Mouse (Mus musculus): ENCODE data around the gene Spata21. TPM values are rescaled to one million over a fixed set of nuclear protein-coding genes. Genes with fewer than 3 reads are reported as not detected.
"Not testable (repeated sequence)": the region's sequence is repeated elsewhere in the genome, so short reads cannot be mapped to it uniquely, and the experiment has no call there.

Spata21 gene
- polyA plus RNA-seq, 1 experiment from 2014 or later: not detected

- not testable (repeated sequence) for H3K27me3 ChIP-seq (replicated peaks; ENCODE audit: control insufficient read depth, insufficient read depth, low read length); DNase-seq (ENCODE audit: low spot score); H3K36me3 ChIP-seq (ENCODE audit: control insufficient read depth, insufficient read depth, low read length); H3K9me3 ChIP-seq (ENCODE audit: control insufficient read depth, low read length); ATAC-seq (ENCODE audit: low read depth); H3K9ac ChIP-seq (ENCODE audit: low read depth, low read length)
- peak overlapping the region; percentile 96; the same call in 1 of the 2 replicates for H3K27ac ChIP-seq (replicated peaks; ENCODE audit: low read depth, low read length)
- H3K4me1 ChIP-seq (ENCODE audit: control insufficient read depth, insufficient read depth, low read length): peaks cover 35% of the 10 kb centered on the region
- peak overlapping the region; percentile 71 for H3K4me2 ChIP-seq (ENCODE audit: low read depth, low read length)
- peak overlapping the region; percentile 69; the same call in 1 of the 2 replicates for H3K4me3 ChIP-seq (ENCODE audit: low read depth, low read length)
- 76% methylated on average over 1 of the region's 3 CpGs for WGBS
These were observed 49.6 kb downstream of the Spata21 start for GRCm38 (mm10) chr4:141137740-141138139.

GRCm38 (mm10) chr4:141138425-141139115 lies 50.4 kb downstream of the Spata21 start:
- H3K9ac ChIP-seq (ENCODE audit: low read depth, low read length): peak overlapping the region; percentile 80
- H3K27ac ChIP-seq (replicated peaks; ENCODE audit: low read depth, low read length): peak overlapping the region; percentile 96
- DNase-seq (ENCODE audit: low spot score): peak; percentile 78
- peak; percentile 2; the same call in 1 of the 2 replicates for ATAC-seq (ENCODE audit: low read depth)
- peak overlapping the region; percentile 69 for H3K4me3 ChIP-seq (ENCODE audit: low read depth, low read length)
- peak overlapping the region; percentile 71 for H3K4me2 ChIP-seq (ENCODE audit: low read depth, low read length)
- H3K27me3 ChIP-seq (replicated peaks; ENCODE audit: control insufficient read depth, insufficient read depth, low read length): no peaks in the 10 kb centered on the region
- H3K4me1 ChIP-seq (ENCODE audit: control insufficient read depth, insufficient read depth, low read length): peaks cover 35% of the 10 kb centered on the region
- H3K36me3 ChIP-seq (ENCODE audit: control insufficient read depth, insufficient read depth, low read length): no peaks in the 10 kb centered on the region
- H3K9me3 ChIP-seq (ENCODE audit: control insufficient read depth, low read length): no peaks in the 10 kb centered on the region
- WGBS: 1% methylated on average over 29 of the region's 29 CpGs

- H3K4me1 ChIP-seq (ENCODE audit: control insufficient read depth, insufficient read depth, low read length): peaks cover 31% of the 10 kb centered on the region
- H3K36me3 ChIP-seq (ENCODE audit: control insufficient read depth, insufficient read depth, low read length): no peaks in the 10 kb centered on the region
- 1% methylated on average over 59 of the region's 63 CpGs for WGBS
- DNase-seq (ENCODE audit: low spot score) (peak; percentile 99), ATAC-seq (ENCODE audit: low read depth) (peak; percentile 95)
- H3K27me3 ChIP-seq (replicated peaks; ENCODE audit: control insufficient read depth, insufficient read depth, low read length): no peaks in the 10 kb centered on the region
- H3K4me2 ChIP-seq (ENCODE audit: low read depth, low read length): peak within 1 kb of the TSS; percentile 71
- peak within 1 kb of the TSS; percentile 69 for H3K4me3 ChIP-seq (ENCODE audit: low read depth, low read length)
- peak within 1 kb of the TSS; percentile 80 for H3K9ac ChIP-seq (ENCODE audit: low read depth, low read length)
- no peaks in the 10 kb centered on the region for H3K9me3 ChIP-seq (ENCODE audit: control insufficient read depth, low read length)
- H3K27ac ChIP-seq (replicated peaks; ENCODE audit: low read depth, low read length): peak within 1 kb of the TSS; percentile 96
These were observed 51.2 kb downstream of the Spata21 start, which contains the start of gene Szrd1 for GRCm38 (mm10) chr4:141139116-141139970. Szrd1 (minus strand) TSS chr4:141139775.

GRCm38 (mm10) chr4:141140354-141140753 lies 52.2 kb downstream of the Spata21 start:
- DNase-seq (ENCODE audit: low spot score); ATAC-seq (ENCODE audit: low read depth); H3K4me2 ChIP-seq (ENCODE audit: low read depth, low read length); H3K9me3 ChIP-seq (ENCODE audit: control insufficient read depth, low read length); H3K4me3 ChIP-seq (ENCODE audit: low read depth, low read length); H3K27me3 ChIP-seq (replicated peaks; ENCODE audit: control insufficient read depth, insufficient read depth, low read length); H3K9ac ChIP-seq (ENCODE audit: low read depth, low read length); H3K36me3 ChIP-seq (ENCODE audit: control insufficient read depth, insufficient read depth, low read length); H3K27ac ChIP-seq (replicated peaks; ENCODE audit: low read depth, low read length): not testable (repeated sequence)
- H3K4me1 ChIP-seq (ENCODE audit: control insufficient read depth, insufficient read depth, low read length): peaks cover 21% of the 10 kb centered on the region
- WGBS: 85% methylated on average over 9 of the region's 9 CpGs

GRCm38 (mm10) chr4:141140967-141141366 lies 52.8 kb downstream of the Spata21 start:
- Histone ChIP-seq H3K4me1 (ENCODE audit: control insufficient read depth, insufficient read depth, low read length) (peaks cover 20% of the 10 kb centered on the region), H3K27ac (replicated peaks; ENCODE audit: low read depth, low read length) (no peak overlapping the region), H3K36me3 (ENCODE audit: control insufficient read depth, insufficient read depth, low read length) (no peaks in the 10 kb centered on the region), H3K9ac (ENCODE audit: low read depth, low read length) (no peak overlapping the region), H3K4me3 (ENCODE audit: low read depth, low read length) (no peak overlapping the region), H3K27me3 (replicated peaks; ENCODE audit: control insufficient read depth, insufficient read depth, low read length) (no peaks in the 10 kb centered on the region), H3K9me3 (ENCODE audit: control insufficient read depth, low read length) (no peaks in the 10 kb centered on the region), H3K4me2 (ENCODE audit: low read depth, low read length) (no peak overlapping the region)
- DNase-seq (ENCODE audit: low spot score) (no peak), ATAC-seq (ENCODE audit: low read depth) (no peak)
- 91% methylated on average over 6 of the region's 6 CpGs for WGBS

- H3K27me3 ChIP-seq (replicated peaks; ENCODE audit: control insufficient read depth, insufficient read depth, low read length): no peaks in the 10 kb centered on the region
These were observed 54.2 kb downstream of the Spata21 start for GRCm38 (mm10) chr4:141142285-141142811.

GRCm38 (mm10) chr4:141145124-141145523 lies 57.0 kb downstream of the Spata21 start:
- H3K36me3 ChIP-seq (ENCODE audit: control insufficient read depth, insufficient read depth, low read length); H3K4me3 ChIP-seq (ENCODE audit: low read depth, low read length); DNase-seq (ENCODE audit: low spot score); H3K4me2 ChIP-seq (ENCODE audit: low read depth, low read length); ATAC-seq (ENCODE audit: low read depth); H3K27me3 ChIP-seq (replicated peaks; ENCODE audit: control insufficient read depth, insufficient read depth, low read length); H3K9me3 ChIP-seq (ENCODE audit: control insufficient read depth, low read length); H3K9ac ChIP-seq (ENCODE audit: low read depth, low read length); H3K27ac ChIP-seq (replicated peaks; ENCODE audit: low read depth, low read length): not testable (repeated sequence)
- peaks cover 19% of the 10 kb centered on the region for H3K4me1 ChIP-seq (ENCODE audit: control insufficient read depth, insufficient read depth, low read length)
- 86% methylated on average over 6 of the region's 16 CpGs for WGBS

More at GRCm38 (mm10) chr4:141142285-141142811, 54.2 kb downstream of the Spata21 start:
- Histone ChIP-seq H3K4me2 (ENCODE audit: low read depth, low read length) (peak overlapping the region; percentile 43; the same call in 1 of the 2 replicates), H3K4me3 (ENCODE audit: low read depth, low read length) (peak overlapping the region; percentile 6; the same call in 1 of the 2 replicates), H3K9me3 (ENCODE audit: control insufficient read depth, low read length) (no peaks in the 10 kb centered on the region), H3K4me1 (ENCODE audit: control insufficient read depth, insufficient read depth, low read length) (peaks cover 16% of the 10 kb centered on the region), H3K27ac (replicated peaks; ENCODE audit: low read depth, low read length) (no peak overlapping the region), H3K36me3 (ENCODE audit: control insufficient read depth, insufficient read depth, low read length) (no peaks in the 10 kb centered on the region), H3K9ac (ENCODE audit: low read depth, low read length) (peak overlapping the region; percentile 38; the same call in 1 of the 2 replicates)
- DNase-seq (ENCODE audit: low spot score) (peak; percentile 77), ATAC-seq (ENCODE audit: low read depth) (no peak)
- WGBS: 19% methylated on average over 9 of the region's 9 CpGs

GRCm38 (mm10) chr4:141146491-141147033 lies 58.4 kb downstream of the Spata21 start:
- Histone ChIP-seq H3K4me3 (ENCODE audit: low read depth, low read length) (0 out of 2 replicates have a peak overlapping the region, but pooled peaks have one; percentile 95), H3K9me3 (ENCODE audit: control insufficient read depth, low read length) (no peaks in the 10 kb centered on the region), H3K9ac (ENCODE audit: low read depth, low read length) (no peak overlapping the region; the same call in 1 of the 2 replicates), H3K4me2 (ENCODE audit: low read depth, low read length) (peak overlapping the region; percentile 65; the same call in 1 of the 2 replicates), H3K27ac (replicated peaks; ENCODE audit: low read depth, low read length) (no peak overlapping the region; the same call in 1 of the 2 replicates), H3K4me1 (ENCODE audit: control insufficient read depth, insufficient read depth, low read length) (peaks cover 22% of the 10 kb centered on the region), H3K27me3 (replicated peaks; ENCODE audit: control insufficient read depth, insufficient read depth, low read length) (no peaks in the 10 kb centered on the region), H3K36me3 (ENCODE audit: control insufficient read depth, insufficient read depth, low read length) (no peaks in the 10 kb centered on the region)
- DNase-seq (ENCODE audit: low spot score) (no peak), ATAC-seq (ENCODE audit: low read depth) (no peak)
- 93% methylated on average over 6 of the region's 6 CpGs for WGBS

Data from embryonic facial prominence, embryonic 14.5 days (tissue).